Mouse (Mus musculus): ENCODE data around the gene Nt5dc2.

Nt5dc2 gene

DNA sequence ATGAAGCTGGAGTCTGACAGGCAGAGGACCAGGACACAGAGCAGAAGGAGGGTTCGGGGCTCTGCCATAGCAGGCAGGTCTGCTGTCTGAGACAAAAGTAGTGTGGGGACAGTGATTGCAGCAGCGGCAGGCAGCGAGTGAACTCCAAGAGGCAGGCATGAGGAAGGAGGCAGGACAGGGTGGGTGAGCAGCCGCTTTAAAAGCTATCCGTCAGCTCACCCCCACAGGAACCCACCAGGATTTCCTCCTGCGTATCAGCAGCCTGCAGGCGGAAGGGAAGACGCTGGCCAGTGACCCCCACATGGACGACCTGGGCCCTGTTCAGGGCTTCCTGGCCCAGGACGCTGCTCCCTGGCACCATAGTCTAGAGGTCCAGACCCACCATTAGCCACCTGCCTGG, 37.6 kb downstream of the Nt5dc2 start, which contains the start of gene Stab1:
Gene Stab1, minus strand, starts transcription at position 217 of the 400 bp plus-strand sequence.
- no peak for DNase-seq (ENCODE audit: low spot score in 2 of 2)

GRCm38 (mm10) chr14:31169508-31169907, 38.7 kb downstream of the Nt5dc2 start:
- no peak for DNase-seq (ENCODE audit: low spot score in 2 of 2)

- DNase-seq (ENCODE audit: low spot score in 2 of 2), result no peak
Observed at GRCm38 (mm10) chr14:31170963-31171362, 40.1 kb downstream of the Nt5dc2 start.

DNA sequence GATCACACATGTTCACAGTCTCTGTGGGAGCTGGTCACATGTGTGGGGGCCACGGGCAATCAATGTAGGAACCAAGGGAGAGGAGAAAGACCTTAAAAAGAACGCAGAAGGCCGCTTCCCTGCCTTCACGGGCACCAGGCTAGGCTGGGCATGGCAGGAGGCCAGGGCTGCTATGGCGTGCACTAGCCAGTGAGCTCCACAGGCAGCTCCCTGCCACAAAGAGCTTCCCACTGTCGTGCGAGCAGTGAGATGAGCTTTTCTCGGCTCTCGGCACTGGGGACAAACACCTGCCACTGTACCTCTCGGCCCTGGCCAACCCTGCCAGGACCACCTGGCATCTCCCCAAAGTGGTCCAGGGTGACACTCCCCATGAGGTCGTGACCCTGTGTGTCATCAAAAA, 40.5 kb downstream of the Nt5dc2 start:
- DNase-seq (ENCODE audit: low spot score in 2 of 2), result no peak

DNA sequence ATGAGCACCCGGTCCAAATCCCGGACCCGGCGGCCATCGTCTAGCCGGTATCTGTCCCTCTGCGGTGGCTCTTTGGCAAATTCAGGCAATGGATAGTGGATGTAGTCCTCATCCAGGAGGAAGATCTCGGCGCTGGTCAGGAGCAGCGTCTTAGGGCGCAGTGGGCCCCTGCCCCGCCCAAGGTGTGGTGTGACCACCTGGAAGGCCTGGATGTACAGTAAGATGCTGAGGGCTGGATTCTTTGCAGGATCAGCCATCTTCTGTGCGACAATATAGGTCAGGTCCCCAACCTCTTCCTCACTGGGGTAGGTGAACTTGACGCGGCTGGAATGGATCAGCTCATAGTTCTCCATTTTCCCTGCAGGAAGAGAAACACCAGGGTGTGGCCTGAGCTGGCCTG, 41.0 kb downstream of the Nt5dc2 start:
- no peak for DNase-seq (ENCODE audit: low spot score in 2 of 2)

DNA sequence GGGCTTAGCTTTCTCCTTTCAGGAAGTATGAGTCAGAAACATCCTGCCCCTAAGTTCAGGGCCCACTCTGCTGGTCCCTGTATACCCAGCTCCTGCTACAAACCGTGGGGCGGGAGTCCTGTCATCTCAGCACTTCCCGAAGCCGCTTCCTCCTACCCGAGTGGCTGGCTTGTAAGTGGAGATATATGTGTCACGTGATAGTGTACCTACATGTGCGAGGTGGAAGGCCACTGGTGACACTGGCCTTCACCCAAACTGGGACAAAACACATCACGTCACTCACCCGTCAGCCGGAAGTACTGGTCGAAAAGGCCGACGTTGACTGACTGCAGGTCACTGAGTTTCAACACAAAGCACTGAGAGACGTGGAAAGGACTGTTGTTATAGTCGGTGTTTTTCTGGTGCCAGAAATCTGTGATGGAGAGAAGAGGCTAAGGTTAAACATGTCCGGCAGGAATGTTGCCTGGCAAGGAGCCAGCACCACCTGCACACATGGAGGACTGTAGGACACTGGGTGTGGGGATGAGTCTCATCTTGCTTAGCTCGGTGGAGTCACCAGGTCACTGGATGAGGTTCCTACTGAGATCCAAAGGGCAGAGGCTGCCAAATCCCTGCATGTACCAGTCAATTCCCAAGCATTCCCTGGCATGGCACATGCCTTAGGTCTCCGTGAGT, 42.1 kb downstream of the Nt5dc2 start:
- no peak for DNase-seq (ENCODE audit: low spot score in 2 of 2)

GRCm38 (mm10) chr14:31173537-31173936, 42.7 kb downstream of the Nt5dc2 start:
- no peak for DNase-seq (ENCODE audit: low spot score in 2 of 2)

- DNase-seq (ENCODE audit: low spot score in 2 of 2), result no peak
Observed at GRCm38 (mm10) chr14:31177287-31177686, 46.4 kb downstream of the Nt5dc2 start.

DNA sequence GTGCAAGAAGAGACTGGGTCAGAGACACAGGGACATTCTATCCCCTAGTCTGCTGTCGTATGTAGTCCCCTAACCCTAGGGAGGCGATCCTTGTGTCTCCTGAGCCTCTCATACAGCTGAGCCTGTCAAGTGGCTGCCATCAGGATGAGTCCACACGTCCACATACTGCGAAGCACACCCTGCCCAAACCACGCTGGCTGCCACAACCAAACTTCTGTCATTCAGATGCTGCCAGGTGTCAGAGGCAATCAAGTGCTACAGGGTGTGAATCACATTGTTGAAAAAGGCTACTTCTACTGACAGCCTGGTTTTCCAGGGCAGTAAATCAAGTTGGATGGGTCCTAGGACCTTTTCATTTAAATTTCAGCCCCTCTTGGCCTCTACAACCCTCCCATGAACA, 46.9 kb downstream of the Nt5dc2 start:
- DNase-seq (ENCODE audit: low spot score in 2 of 2), result no peak

DNA sequence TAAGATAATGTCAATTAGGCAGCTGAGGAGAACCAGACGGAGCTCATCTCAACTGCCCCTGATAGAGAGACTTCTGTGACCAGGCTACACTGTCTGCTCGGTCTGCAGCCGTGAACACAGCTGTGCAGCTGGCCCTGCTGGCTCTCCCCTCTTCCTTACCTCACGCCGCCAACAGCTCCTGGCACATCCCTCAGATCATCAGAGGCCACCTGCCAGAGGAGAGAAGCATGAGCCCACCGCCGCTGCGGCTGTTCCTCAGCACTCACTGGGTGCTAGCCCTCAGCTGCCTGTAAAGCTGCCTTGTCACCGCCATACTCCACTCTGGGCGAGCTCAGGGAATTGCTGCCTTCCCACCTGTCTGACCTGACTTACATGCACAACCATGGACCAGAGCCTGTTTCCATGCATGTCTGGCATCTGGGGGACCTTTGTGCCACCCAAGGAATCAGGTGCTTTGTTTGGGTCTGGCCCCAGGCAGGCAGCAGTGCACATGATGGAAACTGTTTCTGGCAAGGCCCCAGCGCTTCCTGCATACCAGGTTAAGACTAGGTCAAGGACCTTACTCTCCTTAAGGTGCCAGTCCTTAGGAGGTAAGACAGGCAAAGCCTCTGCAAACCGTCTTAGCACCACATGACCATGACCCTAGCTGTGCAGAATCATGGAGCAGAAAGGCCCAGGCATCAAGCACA, 49.0 kb downstream of the Nt5dc2 start:
- no peak for DNase-seq (ENCODE audit: low spot score in 2 of 2)

DNA sequence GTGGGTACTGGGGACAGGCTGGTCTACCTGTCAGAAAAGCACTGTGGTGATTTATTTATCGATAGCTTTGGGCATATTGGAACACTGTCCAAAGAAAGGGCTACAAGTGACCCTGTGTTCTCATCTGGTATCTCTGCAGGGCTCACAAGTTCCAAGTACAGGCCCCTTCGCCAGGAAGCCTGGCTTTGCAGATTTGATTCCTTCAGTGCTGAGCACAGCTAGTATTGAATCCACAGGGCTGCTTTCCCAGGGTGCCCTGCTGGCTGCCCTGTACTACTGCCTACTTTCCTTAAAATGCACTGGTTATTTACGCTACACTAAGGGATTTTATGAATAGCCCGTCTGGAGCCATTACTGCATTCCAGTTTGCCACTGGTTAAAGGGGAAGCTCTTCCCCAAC, 50.7 kb downstream of the Nt5dc2 start:
- no peak for DNase-seq (ENCODE audit: low spot score in 2 of 2)

DNA sequence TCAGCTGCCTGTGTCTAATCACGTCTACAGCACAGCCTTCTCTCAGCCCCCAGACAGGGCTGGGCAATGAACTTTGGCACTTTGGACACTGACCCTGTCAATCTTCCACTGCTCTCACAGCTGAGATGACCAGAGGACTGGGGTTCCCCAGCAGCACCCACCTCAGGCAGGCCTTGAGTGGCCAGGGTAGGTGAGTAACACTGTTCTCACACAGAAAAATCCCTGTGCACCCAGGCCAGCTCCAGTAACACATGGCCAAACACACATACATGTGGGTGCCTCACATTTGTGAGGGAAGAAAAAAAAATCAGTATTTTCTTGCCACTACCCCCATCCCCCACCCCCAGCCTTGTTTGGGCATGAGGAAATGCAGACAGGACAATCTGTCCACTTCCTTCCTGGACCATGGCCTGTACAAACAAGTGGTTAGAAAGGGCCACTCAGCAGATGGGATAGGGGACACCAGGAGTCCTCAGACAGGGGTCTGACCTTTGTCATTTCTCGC, 52.0 kb downstream of the Nt5dc2 start:
- DNase-seq (ENCODE audit: low spot score in 2 of 2), result no peak

- no peak for DNase-seq (ENCODE audit: low spot score in 2 of 2)
Observed at GRCm38 (mm10) chr14:31183541-31183940, 52.7 kb downstream of the Nt5dc2 start.

- DNase-seq (ENCODE audit: low spot score in 2 of 2), result no peak
Observed at GRCm38 (mm10) chr14:31184195-31184594, 53.3 kb downstream of the Nt5dc2 start.

DNA sequence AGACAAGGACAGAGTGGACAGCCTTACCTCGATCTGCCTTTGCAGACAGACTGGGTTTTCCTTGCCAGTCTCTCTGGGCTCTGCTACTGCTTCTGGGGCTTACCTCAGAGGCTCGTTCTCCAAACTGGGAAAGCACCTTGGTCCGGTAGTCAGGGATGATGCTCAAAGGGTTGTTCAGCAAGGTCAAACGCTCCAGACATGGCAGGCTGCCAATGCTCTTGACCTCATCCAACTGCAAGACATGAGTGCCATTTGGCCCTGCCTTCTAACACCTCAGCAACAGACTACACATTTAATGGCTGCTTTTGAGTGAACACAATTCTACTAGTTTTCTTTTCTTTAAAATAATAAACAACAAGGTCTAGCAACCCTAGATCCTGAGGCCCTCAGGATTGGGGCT, 55.8 kb downstream of the Nt5dc2 start:
- no peak for DNase-seq (ENCODE audit: low spot score in 2 of 2)

All from left cerebral cortex, adult 9 months (tissue).